Mouse (Mus musculus) lung, postnatal 0 days (tissue): ENCODE data around the gene Nudcd3. TPM values are rescaled to one million over a fixed set of nuclear protein-coding genes. Genes with fewer than 3 reads are reported as not detected.

Source experiments
- ATAC-seq: fragments of 200-750 bp; cut with Nextera tagmentation; 2 replicates; pipeline ENCODE4 v1.8.0; 2017; ENCODE audit warnings: moderate library complexity
- DNase-seq: peaks from one replicate; pipeline ENCODE4 v3.0.0-alpha.2; 2016; ENCODE audit warnings: low spot score
- H3K27ac ChIP-seq: fragments of 300-500 bp; sonication (generic); 2 replicates; pipeline ENCODE4 v1.5.1; 2014; ENCODE audit warnings: antibody characterized with exemption, mild to moderate bottlenecking, low read length, mixed read lengths
- H3K27me3 ChIP-seq: fragments of 300-500 bp; sonication (generic); replicated peaks from 2 replicates; pipeline ENCODE4 v1.6.1; 2014; ENCODE audit warnings: low read length, mixed read lengths; ENCODE audit not compliant: insufficient read depth
- H3K36me3 ChIP-seq: fragments of 300-500 bp; sonication (generic); 2 replicates; pipeline ENCODE4 v1.6.1; 2014; ENCODE audit warnings: low read length, mixed read lengths; ENCODE audit not compliant: insufficient read depth
- H3K4me1 ChIP-seq: fragments of 300-500 bp; sonication (generic); 2 replicates; pipeline ENCODE4 v1.6.1; 2014; ENCODE audit warnings: antibody characterized with exemption, low read depth, low read length, mixed read lengths; ENCODE audit not compliant: insufficient read depth
- H3K4me2 ChIP-seq: fragments of 300-500 bp; sonication (generic); replicated peaks from 2 replicates; pipeline ENCODE4 v1.6.1; 2014; ENCODE audit warnings: low read depth, mild to moderate bottlenecking, low read length, moderate library complexity, mixed read lengths
- H3K4me3 ChIP-seq: fragments of 300-500 bp; sonication (generic); 2 replicates; pipeline ENCODE4 v1.5.1; 2014; ENCODE audit warnings: low read depth, low read length
- H3K9ac ChIP-seq: fragments of 300-500 bp; sonication (generic); replicated peaks from 2 replicates; pipeline ENCODE4 v1.6.1; 2014; ENCODE audit warnings: low read depth, mild to moderate bottlenecking
- H3K9me3 ChIP-seq: fragments of 300-500 bp; sonication (generic); 2 replicates; pipeline ENCODE4 v1.6.1; 2016; ENCODE audit warnings: low read length, mixed read lengths
- CTCF ChIP-seq: IDR thresholded peaks from 2 replicates; pipeline ENCODE4 v1.5.1; 2016; ENCODE audit warnings: antibody characterized with exemption, mild to moderate bottlenecking
- EP300 ChIP-seq: IDR thresholded peaks from 2 replicates; pipeline ENCODE4 v1.6.1; 2016; ENCODE audit warnings: antibody characterized with exemption, mild to moderate bottlenecking, control low read depth
- WGBS: fragments of 180-500 bp; shearing (Covaris S2); extraction: QIAGEN DNeasy Blood & Tissue Kit; methylation state at CpG from one replicate; pipeline ENCODE4 v1.1.7; 2014; 5-methylcytosine and 5-hydroxymethylcytosine counted together
- polyA plus RNA-seq: library from polyadenylated mRNA; unstranded; fragments of >200 nt; fragmentation: Nextera tagmentation; extraction: Ambion mirVana; gene quantifications from 2 replicates; pipeline ENCODE4 v1.2.1, GENCODE M21; 2015

Nudcd3 gene
- polyA plus RNA-seq, 1 experiment from 2014 or later: 26.8 TPM

DNA sequence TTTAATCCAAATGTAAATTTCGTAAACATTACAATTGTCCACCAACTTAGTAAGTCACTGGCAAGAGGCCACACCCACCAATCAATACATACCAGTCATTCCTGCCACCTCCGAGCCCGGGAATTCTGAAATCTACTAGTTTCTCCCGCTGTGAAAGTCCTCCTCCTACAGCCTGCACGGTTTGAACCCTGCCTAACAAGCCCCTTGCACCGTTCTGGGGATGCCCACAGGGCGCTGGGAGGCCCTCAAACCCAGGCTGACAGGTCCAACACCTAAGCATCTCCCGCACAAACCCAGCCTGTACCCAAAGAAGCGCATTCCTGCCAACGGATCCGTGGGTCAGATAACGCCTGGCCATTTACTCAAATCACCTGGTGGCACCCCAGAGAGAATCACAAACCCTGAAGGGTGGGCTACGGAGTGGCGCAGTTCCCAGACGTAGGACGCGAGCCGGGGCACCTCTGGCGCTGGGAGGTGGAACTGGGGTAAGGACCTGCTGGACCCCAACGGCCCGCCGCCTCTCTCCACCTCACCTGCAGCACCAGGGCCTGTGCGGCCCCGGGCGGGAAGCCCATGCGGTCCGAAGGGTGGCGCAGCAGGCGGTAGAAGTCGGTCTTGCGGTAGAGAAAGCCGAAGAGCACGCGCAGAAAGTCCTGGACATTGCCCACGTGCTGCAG lies 667 bp downstream of the Nudcd3 start, which contains the start of gene A730071L15Rik:
TSS of gene A730071L15Rik (plus strand) at position 620 of the 677 bp plus-strand sequence.
- DNase-seq (peak; percentile 32), ATAC-seq (no peak; the same call in 1 of the 2 replicates)
- peak within 1 kb of the TSS; percentile 93 for H3K4me2 ChIP-seq
- WGBS: 2% methylated on average over 35 of the region's 35 CpGs
- H3K9me3 ChIP-seq: no peaks in the 10 kb centered on the region
- H3K4me3 ChIP-seq: peak within 1 kb of the TSS; percentile 89
- H3K27me3 ChIP-seq: no peaks in the 10 kb centered on the region
- TF ChIP-seq EP300 (no peak), CTCF (peak; percentile 36)
- peaks cover 14% of the 10 kb centered on the region; the same call in 1 of the 2 replicates for H3K4me1 ChIP-seq
- peak within 1 kb of the TSS; percentile 98 for H3K27ac ChIP-seq
- no peaks in the 10 kb centered on the region for H3K36me3 ChIP-seq
- peak within 1 kb of the TSS; percentile 92 for H3K9ac ChIP-seq

DNA sequence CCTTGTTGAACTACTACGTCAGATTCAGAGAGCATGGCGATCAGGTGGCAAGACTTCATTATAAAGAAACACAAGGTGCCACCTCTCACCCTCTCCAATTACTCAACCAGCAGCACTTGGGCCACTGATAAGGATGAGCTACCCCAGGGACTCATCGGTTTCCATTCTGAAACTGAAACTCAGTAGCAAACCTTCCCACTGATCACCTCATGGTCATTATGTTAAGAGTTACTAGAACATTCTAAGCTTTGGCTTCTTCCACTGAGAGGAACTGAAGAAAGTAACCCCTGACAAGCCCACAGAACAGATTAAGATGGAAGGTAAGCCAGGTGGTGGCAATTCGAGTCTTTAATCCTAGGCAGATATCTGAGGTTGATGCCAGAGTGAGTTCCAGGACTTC lies 1.8 kb downstream of the Nudcd3 start:
- WGBS: 90% methylated on average over 4 of the region's 4 CpGs
- H3K4me3 ChIP-seq: no peak overlapping the region
- no peak for TF ChIP-seq CTCF
- no peak for TF ChIP-seq EP300

DNA sequence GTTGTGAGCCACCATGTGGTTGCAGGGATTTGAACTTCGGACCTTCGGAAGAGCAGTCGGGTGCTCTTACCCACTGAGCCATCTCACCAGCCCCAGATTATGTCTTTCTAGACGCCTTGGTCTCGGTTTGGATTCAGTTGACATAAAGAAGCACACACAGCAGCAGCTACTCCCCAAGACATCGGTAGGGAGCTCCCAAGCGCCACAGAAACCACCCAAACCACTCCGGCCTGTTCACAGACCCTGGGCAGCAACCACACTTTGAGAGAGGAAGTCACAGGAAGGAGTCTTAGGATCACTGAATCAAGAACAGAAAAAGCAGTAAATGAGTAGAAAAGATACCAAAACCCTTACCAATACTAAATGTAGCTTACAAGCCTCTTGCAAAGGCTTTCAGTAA lies 3.4 kb downstream of the Nudcd3 start:
- no peak overlapping the region for H3K27ac ChIP-seq
- WGBS: 86% methylated on average over 8 of the region's 8 CpGs
- H3K36me3 ChIP-seq: 0 out of 2 replicates have a peak, but pooled peaks cover 6% of the 10 kb centered on the region
- no peak overlapping the region for H3K4me3 ChIP-seq
- no peak overlapping the region for H3K9ac ChIP-seq
- H3K4me1 ChIP-seq: peaks cover 14% of the 10 kb centered on the region; the same call in 1 of the 2 replicates
- H3K9me3 ChIP-seq: no peaks in the 10 kb centered on the region
- no peak for TF ChIP-seq CTCF
- TF ChIP-seq EP300: no peak
- ATAC-seq: no peak
- no peak for DNase-seq
- H3K4me2 ChIP-seq: no peak overlapping the region
- H3K27me3 ChIP-seq: no peaks in the 10 kb centered on the region

More for the DNA sequence above, 1.8 kb downstream of the Nudcd3 start:
- ATAC-seq: no peak
- H3K9me3 ChIP-seq: no peaks in the 10 kb centered on the region
- H3K27me3 ChIP-seq: no peaks in the 10 kb centered on the region
- no peaks in the 10 kb centered on the region for H3K36me3 ChIP-seq
- no peak overlapping the region for H3K27ac ChIP-seq
- peaks cover 14% of the 10 kb centered on the region; the same call in 1 of the 2 replicates for H3K4me1 ChIP-seq
- H3K4me2 ChIP-seq: 0 out of 2 replicates have a peak overlapping the region, but pooled peaks have one; percentile 93
- DNase-seq: no peak
- H3K9ac ChIP-seq: no peak overlapping the region

DNA sequence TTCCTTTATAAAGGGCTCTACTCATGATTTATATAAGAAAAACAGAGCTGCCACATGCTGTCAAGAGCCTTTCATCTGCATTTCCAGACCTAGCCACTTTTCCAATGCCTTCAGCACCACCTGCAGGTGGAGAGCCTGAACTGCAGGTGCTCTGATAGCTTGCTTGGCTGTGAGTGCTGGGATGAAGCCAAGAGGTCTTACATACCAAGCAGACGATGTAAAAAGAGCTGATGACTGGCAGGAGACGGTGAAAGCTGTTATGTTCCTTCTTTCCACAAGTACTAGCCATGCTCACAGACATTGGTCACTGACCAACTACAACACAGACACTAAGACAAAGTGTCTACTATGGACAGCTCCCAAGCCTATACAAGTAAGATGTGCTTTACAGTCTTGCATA lies 12.3 kb downstream of the Nudcd3 start:
- DNase-seq (peak; percentile 97), ATAC-seq (peak; percentile 76)
- no peaks in the 10 kb centered on the region for H3K4me1 ChIP-seq
- TF ChIP-seq CTCF (peak; percentile 98), EP300 (no peak)
- no peaks in the 10 kb centered on the region for H3K9me3 ChIP-seq
- no peak overlapping the region for H3K4me3 ChIP-seq
- H3K27me3 ChIP-seq: no peaks in the 10 kb centered on the region
- peaks cover 11% of the 10 kb centered on the region; the same call in 1 of the 2 replicates for H3K36me3 ChIP-seq
- WGBS: 0% methylated on average over 2 of the region's 2 CpGs
- H3K4me2 ChIP-seq: no peak overlapping the region
- no peak overlapping the region for H3K9ac ChIP-seq
- 0 out of 2 replicates have a peak overlapping the region, but pooled peaks have one; percentile 12 for H3K27ac ChIP-seq

GRCm38 (mm10) chr11:6187399-6187798 lies 12.8 kb downstream of the Nudcd3 start:
- H3K4me2 ChIP-seq: no peak overlapping the region
- DNase-seq (no peak), ATAC-seq (no peak)
- TF ChIP-seq CTCF (no peak), EP300 (no peak)
- H3K4me1 ChIP-seq: no peaks in the 10 kb centered on the region
- peaks cover 10% of the 10 kb centered on the region; the same call in 1 of the 2 replicates for H3K36me3 ChIP-seq
- H3K9ac ChIP-seq: no peak overlapping the region
- WGBS: 79% methylated on average over 3 of the region's 3 CpGs
- no peaks in the 10 kb centered on the region for H3K9me3 ChIP-seq
- H3K27me3 ChIP-seq: no peaks in the 10 kb centered on the region
- H3K4me3 ChIP-seq: no peak overlapping the region
- no peak overlapping the region for H3K27ac ChIP-seq

DNA sequence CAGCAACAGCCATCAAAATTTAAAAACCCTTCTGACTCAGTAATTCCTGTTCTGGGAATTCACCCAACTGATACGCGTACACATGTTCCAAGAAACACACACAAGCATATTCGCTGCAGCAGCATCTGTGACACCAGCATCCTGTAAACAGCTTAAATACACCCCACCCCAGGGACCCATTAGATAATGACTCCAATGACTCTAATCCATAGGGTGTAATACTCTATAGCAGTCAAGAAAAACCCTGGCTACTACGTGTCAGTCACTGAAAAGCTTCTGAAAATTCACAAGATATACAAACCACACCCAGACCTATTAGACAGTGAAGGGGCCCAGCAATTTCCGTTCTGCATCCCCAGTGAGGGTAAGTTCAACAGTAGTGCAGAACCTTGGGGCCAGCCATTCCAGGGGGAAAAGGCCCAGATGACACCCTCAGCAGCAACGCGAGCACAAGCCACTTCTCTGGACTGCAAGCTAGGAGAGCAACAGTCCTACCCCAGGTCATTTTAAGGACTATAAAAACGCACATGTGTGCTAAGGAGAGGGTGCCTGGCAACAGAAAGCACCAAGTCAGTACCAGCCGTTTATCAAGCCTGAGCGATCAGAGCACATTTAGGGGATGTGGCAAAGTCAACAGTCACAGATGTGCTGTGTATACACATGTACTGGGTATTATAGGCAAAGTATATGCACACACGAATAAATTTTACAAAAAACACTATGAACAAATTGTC lies 15.8 kb downstream of the Nudcd3 start:
- TF ChIP-seq CTCF: no peak
- no peak for TF ChIP-seq EP300
- Histone ChIP-seq H3K27me3 (no peaks in the 10 kb centered on the region), H3K27ac (no peak overlapping the region), H3K4me1 (no peaks in the 10 kb centered on the region), H3K9me3 (no peaks in the 10 kb centered on the region), H3K36me3 (no peaks in the 10 kb centered on the region), H3K4me3 (no peak overlapping the region), H3K9ac (no peak overlapping the region), H3K4me2 (no peak overlapping the region)
- ATAC-seq (peak; percentile 15; the same call in 1 of the 2 replicates), DNase-seq (no peak)
- 52% methylated on average over 11 of the region's 11 CpGs for WGBS
